Mouse (Mus musculus) layer of hippocampus, postnatal 14 days (tissue): Measurements from ENCODE around the gene Nudt4. TPM values are rescaled to one million over a fixed set of nuclear protein-coding genes. Genes with fewer than 3 reads are reported as not detected.

ENCODE experiments used
- DNase-seq, 2 experiments: peaks; one replicate each; pipeline ENCODE4 v3.0.0; 2021 to 2022; ENCODE audit warnings: low spot score in 2 of 2, mixed read lengths in 1 of 2
- microRNA-seq, 2 experiments: library from miRNA; unstranded; fragments of <30 nt; microRNA quantifications; one replicate each; pipeline ENCODE4 v1.2.0; 2021
- total RNA-seq, 2 experiments: library from RNA; stranded (reverse); gene quantifications; 2 replicates each; pipeline ENCODE4 v1.2.3; 2021

Gene Nudt4
- total RNA-seq, 2 experiments from 2014 or later: 86.1 to 89.8 TPM

- no peak for DNase-seq
Observed at GRCm38 (mm10) chr10:95503443-95504235, 60.3 kb downstream of the Nudt4 start.

- peak; percentile 71 to 88 for DNase-seq
Observed at GRCm38 (mm10) chr10:95501463-95502081, 62.4 kb downstream of the Nudt4 start, which contains the start of gene Mrpl42. Mrpl42 (minus strand) TSS chr10:95501940.

GRCm38 (mm10) chr10:95501033-95501432, 62.9 kb downstream of the Nudt4 start:
- DNase-seq: no peak

Small RNAs within 50 kb of the gene (microRNA-seq; reads per million reads assigned to microRNA genes)
- 2.3 to 10.5 reads per million in 2 experiments for gene Mir3058

Other genes starting within 250 kb of the Nudt4 start
- gene Cradd, start 240.0 kb downstream of the Nudt4 start, total RNA-seq: 1 to 10 TPM; 6.6 TPM
- gene Socs2, start 147.0 kb downstream of the Nudt4 start, total RNA-seq: 10 to 100 TPM; 58.1 to 58.9 TPM
- 10 to 100 TPM; 69.6 to 90.2 TPM for gene Mrpl42, start 62.2 kb downstream of the Nudt4 start, total RNA-seq
- 100 to 1,000 TPM; 203 to 205 TPM for gene Ube2n, start 49.0 kb downstream of the Nudt4 start, total RNA-seq
- not detected for gene Anapc15-ps, start 109.3 kb upstream of the Nudt4 start, total RNA-seq